Mouse (Mus musculus): Measurements from ENCODE around the gene Aph1a. TPM values are rescaled to one million over a fixed set of nuclear protein-coding genes. Genes with fewer than 3 reads are reported as not detected.
"Not testable (repeated sequence)": the region's sequence is repeated elsewhere in the genome, so short reads cannot be mapped to it uniquely, and the experiment has no call there.

Gene Aph1a
- total RNA-seq, 2 experiments from 2014 or later = 41.0 to 50.3 TPM

- peak; percentile 49 for DNase-seq
- Histone ChIP-seq H3K4me3 (peak overlapping the region; percentile 80), H3K27ac (peak overlapping the region; percentile 87)
- intact Hi-C loops (cut with DNase I) = no loop called here
- no peak for TF ChIP-seq CTCF (IDR thresholded peaks at IDR 0.05)
Measured at GRCm38 (mm10) chr3:95905146-95905939, 11.6 kb downstream of the Aph1a start.

DNA sequence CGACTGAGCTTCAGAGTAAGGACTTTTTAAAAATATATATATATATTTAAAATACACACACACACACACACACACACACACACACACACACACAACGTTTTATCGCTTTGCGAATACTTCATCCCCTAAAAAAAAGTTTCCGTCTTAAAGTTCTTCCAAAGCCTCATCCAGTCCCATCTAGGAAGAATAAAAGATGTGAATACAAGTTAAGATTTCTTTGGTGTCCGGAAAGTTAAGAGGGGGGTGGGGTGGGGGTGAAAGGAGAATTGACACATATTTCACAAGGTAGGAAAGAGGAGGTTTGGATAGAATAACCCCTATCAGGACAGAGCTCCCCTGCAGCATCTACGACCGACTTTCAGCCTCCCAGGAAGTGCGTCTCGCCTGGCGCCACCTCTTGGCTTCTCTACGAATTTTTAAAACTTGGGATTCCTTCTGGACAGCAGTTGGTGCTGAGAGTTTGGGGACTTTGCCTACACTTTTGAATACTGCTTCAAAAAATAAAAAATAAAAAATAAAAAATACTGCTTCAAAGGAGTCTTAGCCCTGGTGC is 12.2 kb downstream of the Aph1a start:
- H3K4me3 ChIP-seq = peak overlapping the region; percentile 80
- peak; percentile 66 for TF ChIP-seq CTCF (IDR thresholded peaks at IDR 0.05)
- H3K27ac ChIP-seq = 0 out of 2 replicates have a peak overlapping the region, but pooled peaks have one; percentile 35
- intact Hi-C loops (cut with DNase I) = loop anchor here (1.0 kb wide), 1 partner anchor 23 kb away; no protein-coding TSS in a partner anchor
- peak; percentile 73 for DNase-seq

DNA sequence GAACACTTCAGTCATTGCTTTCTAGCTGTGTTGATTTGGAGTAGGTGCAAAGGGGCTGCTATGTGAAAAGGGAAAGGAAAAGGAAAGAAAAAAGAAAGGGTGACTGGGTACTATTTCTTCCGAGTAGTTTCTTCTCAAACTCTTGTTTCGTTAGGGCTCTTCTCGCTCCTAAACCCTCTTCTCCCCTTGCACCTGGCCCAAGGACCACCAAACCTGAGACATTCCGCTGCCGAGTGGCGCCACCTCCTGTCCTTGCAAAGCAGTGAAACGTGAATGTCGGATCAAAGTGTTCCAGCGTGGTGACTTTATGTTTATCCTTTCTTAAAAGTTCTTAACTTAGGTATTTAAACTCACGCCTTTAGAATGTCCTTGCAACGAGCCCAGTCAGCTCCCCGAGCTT is 13.1 kb downstream of the Aph1a start:
- H3K4me3 ChIP-seq = peak overlapping the region; percentile 68
- intact Hi-C loops (cut with DNase I) = loop anchor here (1.0 kb wide), 2 partner anchors 24 to 47 kb away; no protein-coding TSS in a partner anchor
- peak; percentile 63 for DNase-seq

GRCm38 (mm10) chr3:95907613-95908012 is 13.8 kb downstream of the Aph1a start:
- H3K27ac ChIP-seq = no peak overlapping the region
- no peak overlapping the region for H3K4me3 ChIP-seq
- TF ChIP-seq CTCF (IDR thresholded peaks at IDR 0.05) = no peak
- DNase-seq = no peak
- intact Hi-C loops (cut with DNase I) = loop anchor here (1.0 kb wide), 1 partner anchor 47 kb away; no protein-coding TSS in a partner anchor

More for the DNA sequence above, 13.1 kb downstream of the Aph1a start:
- 0 out of 2 replicates have a peak overlapping the region, but pooled peaks have one; percentile 17 for H3K27ac ChIP-seq
- TF ChIP-seq CTCF (IDR thresholded peaks at IDR 0.05) = peak; percentile 91

DNA sequence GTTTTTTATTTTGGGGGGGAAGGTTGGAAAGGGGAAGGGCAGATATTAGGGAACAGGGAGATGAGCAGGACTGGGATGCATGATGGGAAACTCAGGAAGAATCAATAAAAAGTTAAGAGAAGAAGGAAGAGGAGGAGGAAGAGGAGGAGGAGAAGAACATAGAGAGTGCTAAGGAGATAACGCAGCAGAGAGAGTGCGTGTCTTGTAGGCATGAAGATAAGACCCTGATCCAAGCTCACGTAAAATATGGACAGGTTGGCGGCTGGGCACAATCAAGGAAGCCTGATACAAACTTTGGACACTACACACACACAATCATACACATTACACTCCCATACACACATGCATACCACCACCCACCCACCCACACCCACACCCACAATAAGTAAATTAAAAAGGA is 20.9 kb downstream of the Aph1a start:
- Histone ChIP-seq H3K27ac (no peak overlapping the region), H3K4me3 (no peak overlapping the region)
- DNase-seq = no peak
- TF ChIP-seq CTCF (IDR thresholded peaks at IDR 0.05) = no peak
- intact Hi-C loops (cut with DNase I) = no loop called here

DNA sequence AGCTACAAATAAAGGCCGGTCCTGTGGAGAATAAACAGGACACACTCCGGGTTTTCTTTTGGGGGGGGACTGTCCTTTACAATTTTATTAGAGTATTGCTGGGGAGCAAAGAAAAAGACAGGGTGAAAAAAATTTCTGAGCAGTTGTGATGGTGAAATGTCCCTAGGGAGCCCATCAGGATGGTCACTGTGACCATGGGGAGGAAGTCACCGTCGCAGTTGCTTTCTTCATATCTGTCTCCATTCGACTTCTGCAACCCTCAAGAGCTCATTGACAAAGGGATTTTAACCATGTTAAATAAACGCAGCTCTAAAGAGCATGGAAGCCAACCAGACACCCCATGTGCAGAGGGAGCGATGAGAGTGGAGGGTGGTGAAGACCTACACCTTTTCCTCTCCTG is 23.0 kb downstream of the Aph1a start:
- intact Hi-C loops (cut with DNase I) = no loop called here
- no peak for DNase-seq
- no peak overlapping the region for H3K27ac ChIP-seq
- no peak for TF ChIP-seq CTCF (IDR thresholded peaks at IDR 0.05)
- H3K4me3 ChIP-seq = no peak overlapping the region

- H3K4me3 ChIP-seq; DNase-seq; H3K27ac ChIP-seq; intact Hi-C loops (cut with DNase I): not testable (repeated sequence)
Measured at GRCm38 (mm10) chr3:95920532-95920931, 26.8 kb downstream of the Aph1a start.

DNA sequence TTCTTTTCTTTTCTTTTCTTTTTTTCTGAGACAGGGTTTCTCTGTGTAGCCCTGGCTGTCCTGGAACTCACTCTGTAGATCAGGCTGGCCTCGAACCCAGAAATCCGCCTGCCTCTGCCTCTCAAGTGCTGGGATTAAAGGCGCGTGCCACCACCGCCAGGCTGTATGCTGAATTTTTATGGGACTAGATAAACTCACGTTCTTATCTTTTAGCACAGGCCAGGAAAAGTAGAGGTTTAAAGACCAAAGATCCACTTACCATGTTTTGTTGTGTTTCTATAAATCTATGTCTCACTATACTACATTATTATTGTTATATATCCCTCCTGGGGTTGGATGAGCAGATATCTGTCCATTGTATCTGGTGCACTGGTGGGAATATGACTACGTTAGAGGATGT is 29.7 kb downstream of the Aph1a start:
- intact Hi-C loops (cut with DNase I); DNase-seq; H3K27ac ChIP-seq; H3K4me3 ChIP-seq: not testable (repeated sequence)

GRCm38 (mm10) chr3:95924185-95924584 is 30.4 kb downstream of the Aph1a start:
- TF ChIP-seq CTCF (IDR thresholded peaks at IDR 0.05) = no peak
- H3K27ac ChIP-seq = no peak overlapping the region
- no peak for DNase-seq
- H3K4me3 ChIP-seq = no peak overlapping the region
- intact Hi-C loops (cut with DNase I) = no loop called here

DNA sequence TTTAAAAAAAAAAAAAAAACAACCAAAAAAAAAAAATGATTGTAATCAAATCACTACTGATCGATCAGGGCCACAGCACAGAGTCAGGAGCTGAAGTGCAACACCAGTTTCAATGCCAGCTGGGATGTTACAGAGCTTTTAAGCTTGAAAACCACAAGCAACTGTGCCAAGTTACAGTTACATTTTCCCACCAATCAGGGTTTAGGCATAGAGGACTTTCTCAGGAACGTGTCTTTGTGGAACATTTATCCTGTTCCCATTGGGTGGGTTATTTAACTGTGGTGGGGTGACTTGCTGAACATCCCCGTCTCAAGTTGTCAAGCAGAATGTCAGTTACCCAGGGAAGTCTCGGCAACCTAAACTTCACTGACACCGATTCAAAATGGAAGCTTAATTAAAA is 31.3 kb downstream of the Aph1a start:
- no peak overlapping the region for H3K4me3 ChIP-seq
- no peak for DNase-seq
- intact Hi-C loops (cut with DNase I) = no loop called here
- no peak for TF ChIP-seq CTCF (IDR thresholded peaks at IDR 0.05)
- H3K27ac ChIP-seq = no peak overlapping the region

GRCm38 (mm10) chr3:95928261-95928657 is 34.5 kb downstream of the Aph1a start:
- intact Hi-C loops (cut with DNase I) = loop anchor here (2.0 kb wide), 1 partner anchor 23 kb away; no protein-coding TSS in a partner anchor
- Histone ChIP-seq H3K4me3 (peak overlapping the region; percentile 97), H3K27ac (peak overlapping the region; percentile 73)
- no peak for DNase-seq
- no peak for TF ChIP-seq CTCF (IDR thresholded peaks at IDR 0.05)

DNA sequence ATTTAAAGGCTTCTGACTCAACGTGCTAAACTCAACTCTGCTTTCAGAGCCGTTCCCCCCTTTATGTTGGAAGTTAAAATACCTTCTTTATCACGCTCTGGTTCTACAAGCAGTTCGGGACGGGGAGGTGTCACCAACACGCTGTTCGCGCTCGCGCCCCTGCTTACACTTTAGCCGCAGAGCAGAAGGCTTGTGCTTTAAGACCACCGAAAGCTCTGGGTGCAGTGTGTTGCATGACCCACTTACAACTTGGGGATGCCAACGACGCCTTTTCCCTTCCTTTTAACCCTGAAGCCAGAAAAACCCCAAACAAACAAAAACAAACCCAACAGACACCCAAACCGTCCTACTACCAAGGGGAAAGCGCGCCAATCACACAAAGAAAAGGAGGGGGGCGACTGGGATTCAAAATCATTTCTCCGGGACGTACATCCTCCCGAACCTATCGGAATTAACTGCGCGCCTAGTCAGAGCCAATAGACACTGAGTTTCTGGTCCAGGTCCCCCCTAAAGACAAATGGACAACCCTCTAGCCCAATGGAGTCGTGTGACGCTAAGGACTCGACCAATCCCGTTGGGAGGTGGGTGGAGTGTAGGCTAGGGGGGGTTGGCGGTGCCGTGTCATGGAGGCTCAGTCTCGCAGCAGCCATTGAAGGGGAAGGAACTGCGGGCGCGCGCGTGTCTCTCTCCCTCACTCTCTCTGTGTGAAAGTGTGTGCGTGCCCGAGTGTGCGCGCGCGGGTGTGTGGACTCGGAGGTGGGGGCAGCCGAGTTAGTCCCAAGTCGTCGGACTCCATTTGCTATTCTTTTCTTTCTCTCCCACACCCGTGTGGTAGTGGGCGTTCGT is 35.1 kb downstream of the Aph1a start, which contains the start of gene Anp32e:
Anp32e (plus strand) TSS at position 589 of the 846 bp plus-strand sequence.
- TF ChIP-seq CTCF (IDR thresholded peaks at IDR 0.05) = no peak
- H3K4me3 ChIP-seq = peak within 1 kb of the TSS; percentile 97

More for the DNA sequence above, 35.1 kb downstream of the Aph1a start, which contains the start of gene Anp32e:
- H3K27ac ChIP-seq = peak within 1 kb of the TSS; percentile 90
- intact Hi-C loops (cut with DNase I) = loop anchor here (2.0 kb wide), 1 partner anchor 22 kb away; no protein-coding TSS in a partner anchor
- peak; percentile 97 for DNase-seq

All from gastrocnemius, adult 2 months (tissue).